Mouse (Mus musculus): ENCODE measurements around the gene Kcnk16. TPM values are rescaled to one million over a fixed set of nuclear protein-coding genes. Genes with fewer than 3 reads are reported as not detected.
"Not testable (repeated sequence)": the region's sequence is repeated elsewhere in the genome, so short reads cannot be mapped to it uniquely, and the experiment has no call there.

Kcnk16 gene
- not detected in 2 replicates for polyA plus RNA-seq (2015; fragmentation: Nextera tagmentation; extraction: Ambion mirVana)

DNA sequence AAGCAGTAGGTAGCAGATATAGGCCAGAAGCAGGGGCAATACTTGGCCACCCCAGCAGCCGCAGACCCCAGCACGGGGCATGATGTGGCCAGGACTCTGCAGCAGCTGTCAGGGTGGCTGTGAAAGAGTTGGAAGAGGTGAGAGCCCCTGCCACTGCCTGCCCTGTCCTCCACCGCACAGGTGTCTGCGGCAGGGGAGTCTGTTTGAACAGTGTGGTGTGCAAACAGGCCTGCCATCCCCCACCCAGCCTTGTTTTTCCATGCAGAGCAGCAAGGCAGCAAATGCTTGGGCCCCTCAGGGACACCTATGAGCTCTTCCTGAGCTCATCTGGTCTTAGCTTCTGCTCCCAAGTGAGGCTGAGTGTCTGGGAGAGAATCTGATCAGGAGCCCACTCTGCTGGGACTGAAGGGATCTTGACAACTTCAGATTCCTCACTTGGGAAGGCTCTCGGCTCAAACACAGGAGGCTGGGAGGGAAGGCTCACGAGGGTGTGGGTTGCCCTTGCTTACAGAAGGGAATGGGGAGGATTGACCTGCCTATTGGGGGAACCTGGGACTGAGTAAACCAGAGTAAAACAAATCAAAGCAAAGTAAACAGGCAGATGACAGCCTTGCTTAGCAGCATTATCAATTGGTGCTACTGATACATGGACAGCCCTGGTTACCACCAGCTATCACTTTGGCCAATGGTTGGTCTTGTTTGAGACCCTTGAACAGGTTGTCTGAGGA is at the start of gene Kcnk16:
Kcnk16 (minus strand) TSS at position 118 of the 728 bp plus-strand sequence.
- Histone ChIP-seq H3K9me3 (ENCODE audit: low read length) (peaks cover 2% of the 10 kb centered on the region), H3K36me3 (ENCODE audit: insufficient read depth, low read length) (no peaks in the 10 kb centered on the region), H3K9ac (replicated peaks; ENCODE audit: low read length) (no peak within 1 kb of the TSS), H3K27ac (ENCODE audit: low read length) (no peak within 1 kb of the TSS), H3K4me3 (ENCODE audit: low read length) (no peak within 1 kb of the TSS), H3K4me1 (ENCODE audit: insufficient read depth, low read length) (no peaks in the 10 kb centered on the region), H3K27me3 (ENCODE audit: insufficient read depth, low read length) (no peaks in the 10 kb centered on the region), H3K4me2 (replicated peaks; ENCODE audit: low read depth, low read length) (no peak within 1 kb of the TSS)
- WGBS: 55% methylated on average over 6 of the region's 6 CpGs
- ATAC-seq (ENCODE audit: low FRiP score, low TSS enrichment): no peak

DNA sequence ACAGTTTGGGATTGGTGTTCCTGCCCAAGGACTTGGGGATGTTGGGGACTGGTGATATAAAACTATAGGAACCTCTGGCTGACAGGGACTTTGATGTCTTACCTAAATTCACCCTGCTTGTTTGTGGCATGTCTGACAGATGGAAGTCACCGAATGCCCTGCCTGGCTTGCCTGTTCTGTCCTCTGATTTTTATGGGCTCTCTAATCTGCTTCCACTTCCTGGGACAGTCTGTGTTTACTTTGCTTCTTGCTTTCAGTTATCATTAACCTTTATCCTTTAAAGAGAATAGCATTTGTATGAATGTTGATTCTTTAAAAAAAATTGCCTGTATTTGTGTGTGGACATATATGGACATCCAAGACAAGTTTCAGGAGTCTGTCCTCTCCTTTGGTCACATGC is 46.1 kb upstream of the Kcnk16 start:
- Histone ChIP-seq H3K36me3 (ENCODE audit: insufficient read depth, low read length) (peaks cover 10% of the 10 kb centered on the region), H3K9me3 (ENCODE audit: low read length) (no peaks in the 10 kb centered on the region), H3K4me1 (ENCODE audit: insufficient read depth, low read length) (no peaks in the 10 kb centered on the region), H3K4me3 (ENCODE audit: low read length) (no peak overlapping the region), H3K27ac (ENCODE audit: low read length) (no peak overlapping the region), H3K27me3 (ENCODE audit: insufficient read depth, low read length) (no peaks in the 10 kb centered on the region), H3K4me2 (replicated peaks; ENCODE audit: low read depth, low read length) (no peak overlapping the region), H3K9ac (replicated peaks; ENCODE audit: low read length) (no peak overlapping the region)
- ATAC-seq (ENCODE audit: low FRiP score, low TSS enrichment): no peak
- WGBS: 41% methylated on average over 1 of the region's 1 CpGs

DNA sequence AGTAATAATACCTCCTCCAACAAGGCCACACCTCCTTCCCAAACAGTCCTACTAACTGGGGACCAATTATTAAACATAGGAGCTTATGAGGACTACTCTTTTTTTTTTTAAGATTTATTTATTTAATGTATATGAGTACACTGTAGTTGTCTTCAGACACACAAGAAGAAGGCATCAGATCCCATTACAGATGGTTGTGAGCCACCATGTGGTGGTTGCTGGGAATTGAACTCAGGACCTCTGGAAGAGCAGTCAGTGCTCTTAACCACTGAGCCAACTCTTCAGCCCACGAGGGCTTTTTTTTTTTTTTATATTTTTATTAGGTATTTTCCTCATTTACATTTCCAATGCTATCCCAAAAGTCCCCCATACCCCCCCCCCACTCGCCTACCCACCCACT is 36.1 kb upstream of the Kcnk16 start:
- not testable (repeated sequence) for H3K4me3 ChIP-seq (ENCODE audit: low read length); ATAC-seq (ENCODE audit: low FRiP score, low TSS enrichment); H3K4me1 ChIP-seq (ENCODE audit: insufficient read depth, low read length); H3K27ac ChIP-seq (ENCODE audit: low read length); H3K27me3 ChIP-seq (ENCODE audit: insufficient read depth, low read length); H3K9me3 ChIP-seq (ENCODE audit: low read length); H3K4me2 ChIP-seq (replicated peaks; ENCODE audit: low read depth, low read length); H3K9ac ChIP-seq (replicated peaks; ENCODE audit: low read length)
- 75% methylated on average over 2 of the region's 2 CpGs for WGBS
- peaks cover 21% of the 10 kb centered on the region for H3K36me3 ChIP-seq (ENCODE audit: insufficient read depth, low read length)

DNA sequence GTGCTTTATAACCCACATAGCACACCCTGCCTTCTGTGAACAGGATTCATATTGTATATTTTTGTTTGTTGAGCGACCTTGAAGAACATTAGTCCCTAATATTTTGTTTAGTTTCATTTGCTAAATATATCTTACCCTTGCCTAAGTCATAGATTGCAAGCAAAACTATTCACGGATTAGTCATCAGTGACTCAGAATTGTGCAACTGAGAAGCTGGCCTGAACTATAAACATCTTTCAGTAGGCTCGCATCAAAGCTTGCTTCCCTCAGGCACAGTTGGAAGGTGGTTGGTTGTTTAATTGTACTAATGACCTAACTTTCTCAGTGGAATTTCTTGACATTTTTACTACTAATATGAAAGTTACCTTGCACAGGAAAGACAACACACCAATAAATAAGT is 29.1 kb upstream of the Kcnk16 start:
- Histone ChIP-seq H3K27me3 (ENCODE audit: insufficient read depth, low read length) (no peaks in the 10 kb centered on the region), H3K9ac (replicated peaks; ENCODE audit: low read length) (no peak overlapping the region), H3K4me3 (ENCODE audit: low read length) (no peak overlapping the region), H3K27ac (ENCODE audit: low read length) (no peak overlapping the region), H3K4me2 (replicated peaks; ENCODE audit: low read depth, low read length) (no peak overlapping the region), H3K36me3 (ENCODE audit: insufficient read depth, low read length) (no peaks in the 10 kb centered on the region), H3K9me3 (ENCODE audit: low read length) (no peaks in the 10 kb centered on the region), H3K4me1 (ENCODE audit: insufficient read depth, low read length) (peaks cover 11% of the 10 kb centered on the region)
- ATAC-seq (ENCODE audit: low FRiP score, low TSS enrichment): no peak
- WGBS: 77% methylated on average over 3 of the region's 3 CpGs

DNA sequence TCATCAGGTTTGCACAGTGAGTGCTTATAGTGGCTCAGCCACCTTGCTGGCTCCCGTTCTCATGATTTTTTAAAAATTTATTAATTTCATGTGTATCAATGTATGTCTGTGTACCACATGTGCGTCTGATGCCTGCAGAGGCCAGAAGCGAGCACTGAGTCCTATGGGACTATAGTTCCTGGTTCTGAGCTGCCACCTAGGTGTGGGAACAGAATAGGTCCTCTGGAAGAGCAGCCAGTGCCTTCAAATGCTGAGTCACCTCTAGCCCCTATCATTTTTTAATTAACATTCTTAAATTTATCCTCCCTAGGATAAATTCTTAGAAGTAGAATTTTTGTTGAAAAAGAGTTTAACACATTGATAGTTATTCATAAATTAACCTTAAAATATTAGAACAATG is 28.6 kb upstream of the Kcnk16 start:
- H3K9me3 ChIP-seq (ENCODE audit: low read length): no peaks in the 10 kb centered on the region
- no peaks in the 10 kb centered on the region for H3K27me3 ChIP-seq (ENCODE audit: insufficient read depth, low read length)
- peaks cover 11% of the 10 kb centered on the region for H3K4me1 ChIP-seq (ENCODE audit: insufficient read depth, low read length)
- no peak overlapping the region for H3K4me3 ChIP-seq (ENCODE audit: low read length)
- WGBS: 85% methylated on average over 3 of the region's 3 CpGs
- no peaks in the 10 kb centered on the region for H3K36me3 ChIP-seq (ENCODE audit: insufficient read depth, low read length)
- H3K27ac ChIP-seq (ENCODE audit: low read length): no peak overlapping the region
- H3K4me2 ChIP-seq (replicated peaks; ENCODE audit: low read depth, low read length): no peak overlapping the region
- ATAC-seq (ENCODE audit: low FRiP score, low TSS enrichment): no peak
- no peak overlapping the region for H3K9ac ChIP-seq (replicated peaks; ENCODE audit: low read length)

DNA sequence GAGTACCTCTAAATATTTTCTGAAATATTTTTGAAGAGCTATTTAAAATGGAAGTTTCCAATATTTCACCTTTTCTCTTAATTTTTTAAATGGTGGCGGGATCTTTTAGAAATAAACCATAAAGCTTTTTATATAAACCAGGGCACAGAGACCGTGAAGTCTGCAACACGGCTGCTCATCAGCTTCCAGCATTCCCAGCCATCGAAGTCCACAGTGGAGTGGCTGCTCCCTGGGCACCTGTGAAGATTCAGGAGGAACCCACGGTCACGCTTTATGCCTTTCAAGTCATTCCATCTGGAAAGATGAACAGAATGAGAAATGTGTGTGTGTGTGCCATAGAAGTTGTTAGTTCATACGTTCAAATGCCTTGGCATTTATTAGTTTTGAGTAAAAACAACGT is 25.9 kb upstream of the Kcnk16 start:
- Histone ChIP-seq H3K27me3 (ENCODE audit: insufficient read depth, low read length) (no peaks in the 10 kb centered on the region), H3K4me2 (replicated peaks; ENCODE audit: low read depth, low read length) (peak overlapping the region; percentile 63), H3K4me3 (ENCODE audit: low read length) (peak overlapping the region; percentile 65), H3K9ac (replicated peaks; ENCODE audit: low read length) (peak overlapping the region; percentile 71), H3K4me1 (ENCODE audit: insufficient read depth, low read length) (peaks cover 11% of the 10 kb centered on the region), H3K27ac (ENCODE audit: low read length) (no peak overlapping the region), H3K9me3 (ENCODE audit: low read length) (no peaks in the 10 kb centered on the region), H3K36me3 (ENCODE audit: insufficient read depth, low read length) (no peaks in the 10 kb centered on the region)
- WGBS: 38% methylated on average over 8 of the region's 8 CpGs
- no peak; the same call in 1 of the 2 replicates for ATAC-seq (ENCODE audit: low FRiP score, low TSS enrichment)

DNA sequence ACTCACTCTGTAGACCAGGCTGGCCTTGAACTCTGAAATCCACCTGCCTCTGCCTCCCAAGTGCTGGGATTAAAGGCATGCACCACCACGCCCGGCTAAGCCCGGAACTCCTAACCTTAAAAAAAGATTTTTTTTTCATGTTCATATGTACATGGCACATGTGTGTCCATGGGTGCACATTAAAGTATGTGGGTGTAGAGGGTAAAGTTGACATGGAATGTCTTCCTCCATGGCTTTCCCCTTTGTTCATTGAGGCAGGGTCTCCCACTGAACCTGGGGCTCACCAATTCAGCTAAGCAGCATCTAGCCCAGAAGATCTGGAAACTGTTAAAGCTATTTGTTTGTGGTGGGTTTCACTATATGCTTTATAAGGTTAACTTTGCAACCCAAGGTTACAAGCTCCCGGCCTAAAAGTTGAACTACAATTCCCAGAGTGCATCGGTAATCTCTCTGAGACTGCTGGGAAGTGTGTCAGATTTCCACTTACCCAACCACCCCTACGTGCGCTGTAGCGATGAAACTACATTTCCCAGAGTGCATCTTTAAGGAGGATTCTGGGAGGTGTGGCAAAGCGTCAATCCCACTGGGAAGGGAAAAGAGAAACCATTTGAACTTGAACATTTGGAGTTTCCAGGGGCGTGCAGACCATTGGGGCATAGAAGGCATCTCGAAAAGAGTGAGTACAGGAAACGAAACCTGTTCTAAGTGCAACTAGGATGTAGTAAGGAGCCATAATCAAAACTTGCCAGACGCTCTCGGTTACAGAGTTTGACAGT is 25.3 kb upstream of the Kcnk16 start, which contains the start of gene Nudt13:
Nudt13 (plus strand) TSS at position 581 of the 776 bp plus-strand sequence.
- Histone ChIP-seq H3K27ac (ENCODE audit: low read length) (no peak within 1 kb of the TSS), H3K9ac (replicated peaks; ENCODE audit: low read length) (peak within 1 kb of the TSS; percentile 71), H3K4me3 (ENCODE audit: low read length) (peak within 1 kb of the TSS; percentile 65), H3K9me3 (ENCODE audit: low read length) (no peaks in the 10 kb centered on the region), H3K4me1 (ENCODE audit: insufficient read depth, low read length) (peaks cover 11% of the 10 kb centered on the region), H3K4me2 (replicated peaks; ENCODE audit: low read depth, low read length) (peak within 1 kb of the TSS; percentile 63), H3K36me3 (ENCODE audit: insufficient read depth, low read length) (no peaks in the 10 kb centered on the region), H3K27me3 (ENCODE audit: insufficient read depth, low read length) (no peaks in the 10 kb centered on the region)
- peak; percentile 98 for ATAC-seq (ENCODE audit: low FRiP score, low TSS enrichment)
- 22% methylated on average over 14 of the region's 14 CpGs for WGBS

DNA sequence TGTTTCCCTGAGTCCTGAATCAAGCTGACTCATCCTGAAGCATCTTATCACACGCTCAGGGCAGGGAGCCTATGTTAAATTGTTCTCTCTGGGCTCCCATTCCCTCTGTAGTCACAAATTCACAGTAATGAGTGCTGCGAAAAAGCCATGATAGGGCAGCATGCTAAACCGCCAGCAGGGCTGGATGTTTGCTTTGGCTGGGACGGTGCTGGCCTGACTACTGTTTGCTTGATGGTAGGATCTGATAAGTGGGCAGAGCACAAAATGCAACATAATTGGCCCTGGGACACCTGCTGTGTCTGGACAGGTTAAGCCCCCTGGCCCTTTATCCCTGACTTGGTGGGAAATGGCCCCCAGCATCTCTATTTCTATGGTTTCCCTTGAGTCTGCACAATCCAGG is 22.4 kb upstream of the Kcnk16 start:
- peaks cover 11% of the 10 kb centered on the region for H3K4me1 ChIP-seq (ENCODE audit: insufficient read depth, low read length)
- no peaks in the 10 kb centered on the region for H3K36me3 ChIP-seq (ENCODE audit: insufficient read depth, low read length)
- no peaks in the 10 kb centered on the region for H3K9me3 ChIP-seq (ENCODE audit: low read length)
- H3K27me3 ChIP-seq (ENCODE audit: insufficient read depth, low read length): no peaks in the 10 kb centered on the region
- H3K4me3 ChIP-seq (ENCODE audit: low read length): no peak overlapping the region
- WGBS: 47% methylated on average over 4 of the region's 4 CpGs
- ATAC-seq (ENCODE audit: low FRiP score, low TSS enrichment): no peak
- H3K27ac ChIP-seq (ENCODE audit: low read length): no peak overlapping the region
- H3K9ac ChIP-seq (replicated peaks; ENCODE audit: low read length): no peak overlapping the region
- H3K4me2 ChIP-seq (replicated peaks; ENCODE audit: low read depth, low read length): no peak overlapping the region

DNA sequence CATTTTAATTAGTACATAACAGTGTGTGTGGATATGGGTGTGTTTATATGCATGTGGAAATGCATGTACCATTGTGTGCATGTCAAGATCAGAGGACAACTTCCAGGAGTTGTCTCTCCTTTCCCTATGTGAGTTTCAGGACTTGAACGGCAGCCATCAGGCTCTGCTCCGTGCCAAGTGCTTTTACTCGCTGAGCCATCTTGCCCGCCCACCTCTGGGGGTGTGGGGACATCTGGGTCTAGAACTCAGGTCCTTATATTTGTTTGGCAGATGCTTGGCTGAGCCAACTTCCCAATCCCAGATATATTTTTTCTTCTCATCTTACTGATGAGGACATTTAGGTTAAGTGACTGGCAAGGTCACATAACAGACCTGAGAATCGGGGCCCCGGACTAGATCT is 578 bp downstream of the Kcnk16 start:
- no peaks in the 10 kb centered on the region for H3K4me1 ChIP-seq (ENCODE audit: insufficient read depth, low read length)
- no peak overlapping the region for H3K4me2 ChIP-seq (replicated peaks; ENCODE audit: low read depth, low read length)
- no peaks in the 10 kb centered on the region for H3K36me3 ChIP-seq (ENCODE audit: insufficient read depth, low read length)
- WGBS: 78% methylated on average over 6 of the region's 6 CpGs
- no peak for ATAC-seq (ENCODE audit: low FRiP score, low TSS enrichment)
- H3K9me3 ChIP-seq (ENCODE audit: low read length): no peaks in the 10 kb centered on the region
- no peak overlapping the region for H3K9ac ChIP-seq (replicated peaks; ENCODE audit: low read length)
- H3K27ac ChIP-seq (ENCODE audit: low read length): no peak overlapping the region
- no peak overlapping the region for H3K4me3 ChIP-seq (ENCODE audit: low read length)
- no peaks in the 10 kb centered on the region for H3K27me3 ChIP-seq (ENCODE audit: insufficient read depth, low read length)

DNA sequence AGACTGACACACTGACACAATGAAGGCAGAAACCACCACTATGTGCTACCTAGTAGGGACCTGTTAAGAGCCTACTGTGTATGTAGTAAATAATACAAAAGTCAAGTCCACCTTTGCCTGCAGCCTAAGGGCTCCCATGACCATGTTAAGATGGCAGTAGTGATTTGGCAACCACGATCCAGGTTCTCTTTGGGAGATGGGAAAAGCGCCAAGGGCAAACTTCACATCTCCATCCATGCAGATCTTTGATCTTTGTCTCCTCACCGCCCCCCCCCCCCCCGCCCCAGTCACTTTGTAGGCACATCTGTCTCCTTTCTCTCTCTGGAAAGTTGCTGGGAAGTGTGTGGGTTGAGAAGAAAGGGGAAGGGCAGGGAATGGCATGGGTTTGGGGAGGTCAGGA is 6.7 kb downstream of the Kcnk16 start:
- H3K4me1 ChIP-seq (ENCODE audit: insufficient read depth, low read length): no peaks in the 10 kb centered on the region
- H3K9ac ChIP-seq (replicated peaks; ENCODE audit: low read length): no peak overlapping the region
- no peak for ATAC-seq (ENCODE audit: low FRiP score, low TSS enrichment)
- 61% methylated on average over 4 of the region's 4 CpGs for WGBS
- no peaks in the 10 kb centered on the region for H3K9me3 ChIP-seq (ENCODE audit: low read length)
- H3K27me3 ChIP-seq (ENCODE audit: insufficient read depth, low read length): peaks cover 10% of the 10 kb centered on the region; the same call in 1 of the 2 replicates
- no peak overlapping the region for H3K27ac ChIP-seq (ENCODE audit: low read length)
- no peak overlapping the region for H3K4me2 ChIP-seq (replicated peaks; ENCODE audit: low read depth, low read length)
- no peaks in the 10 kb centered on the region for H3K36me3 ChIP-seq (ENCODE audit: insufficient read depth, low read length)
- no peak overlapping the region for H3K4me3 ChIP-seq (ENCODE audit: low read length)
